18 mouse cellular contexts compared by ENCODE assay signal in genomic region chr16:85150902-85151301, GRCm38 (mm10). TPM values are rescaled to one million over a fixed set of nuclear protein-coding genes. Genes with fewer than 3 reads are reported as not detected.
DNase-seq lines count a peak whose midpoint lies in the region; ATAC-seq and TF ChIP-seq lines count a peak whose summit lies in the region.
"Had no signal": no experiment of that assay in that cellular context is flagged by ENCODE, and none has a peak within 500 bp of the region (broad histone marks: within the 10 kb centered on the region; RNA-seq: fewer than 3 reads in every experiment).

No protein-coding gene starts in this region.

- peak; percentile 30 to 41 for DNase-seq in cerebellum, adult 2 months
- DNase-seq in cerebellum, postnatal 36 days, result no peak
- DNase-seq in heart, adult 9 months (ENCODE audit: low spot score in 2 of 2), result no peak
- DNase-seq in liver, adult 2 months (ENCODE audit: extremely low read depth, low read depth, low spot score), result peak; percentile 31
- no peak for DNase-seq in liver, postnatal 0 days
- DNase-seq: cerebellum, adult 9-10 months; gastrocnemius, postnatal 25 days; layer of hippocampus, adult 9-11 months; lung, adult 18-20 months had no signal

- no peaks in the 10 kb centered on the region for H3K27me3 ChIP-seq in cerebellum, adult 2 months (ENCODE audit: control insufficient read depth, insufficient read depth, low read length)
- H3K27me3 ChIP-seq in heart, embryonic 12.5 days (replicated peaks), result no peaks in the 10 kb centered on the region
- no peaks in the 10 kb centered on the region for H3K27me3 ChIP-seq in liver, adult 2 months (ENCODE audit: control insufficient read depth, insufficient read depth, low read length)
- H3K27me3 ChIP-seq in liver, postnatal 0 days (ENCODE audit: insufficient read depth, low read length), result no peaks in the 10 kb centered on the region
- H3K27me3 ChIP-seq in hindbrain, embryonic 12.5 days, result no peaks in the 10 kb centered on the region
- H3K27me3 ChIP-seq: hindbrain, embryonic 15.5 days; megakaryocyte, embryonic 14.5 days; neural tube, embryonic 12.5 days had no signal

- TF ChIP-seq POLR2A in cerebellum, adult 2 months (IDR thresholded peaks at IDR 0.05; ENCODE audit: borderline replicate concordance, insufficient read depth, low read length), result no peak
- TF ChIP-seq POLR2A in liver, adult 2 months (IDR thresholded peaks at IDR 0.05; ENCODE audit: extremely low read depth, insufficient read depth, low read length), result no peak

- ATAC-seq in heart, embryonic 12.5 days (ENCODE audit: insufficient number of reproducible peaks, low FRiP score), result no peak
- ATAC-seq in liver, postnatal 0 days, result no peak
- ATAC-seq in hindbrain, embryonic 12.5 days (ENCODE audit: low FRiP score), result no peak
- ATAC-seq: intestine, postnatal 0 days; midbrain, embryonic 16.5 days had no signal

- peak overlapping the region; percentile 45; the same call in 1 of the 2 replicates for H3K9ac ChIP-seq in heart, embryonic 12.5 days
- H3K9ac ChIP-seq in liver, adult 2 months (ENCODE audit: low read depth, low read length), result no peak overlapping the region
- no peak overlapping the region for H3K9ac ChIP-seq in liver, postnatal 0 days (replicated peaks)
- no peak overlapping the region for H3K9ac ChIP-seq in hindbrain, embryonic 12.5 days
- H3K9ac ChIP-seq: hindbrain, embryonic 15.5 days; neural tube, embryonic 12.5 days had no signal

- no peaks in the 10 kb centered on the region for H3K36me3 ChIP-seq in heart, embryonic 12.5 days
- H3K36me3 ChIP-seq in liver, adult 2 months (ENCODE audit: control insufficient read depth, insufficient read depth, low read length), result no peaks in the 10 kb centered on the region
- no peaks in the 10 kb centered on the region for H3K36me3 ChIP-seq in liver, postnatal 0 days (replicated peaks; ENCODE audit: insufficient read depth, low read length)
- no peaks in the 10 kb centered on the region for H3K36me3 ChIP-seq in hindbrain, embryonic 12.5 days
- H3K36me3 ChIP-seq: hindbrain, embryonic 15.5 days had no signal

- H3K27ac ChIP-seq in cerebellum, adult 2 months (ENCODE audit: insufficient read depth, low read length), result peak overlapping the region; percentile 16; the same call in 1 of the 2 replicates
- peak overlapping the region; percentile 71 for H3K27ac ChIP-seq in heart, embryonic 12.5 days (ENCODE audit: poor library complexity, severe bottlenecking)
- H3K27ac ChIP-seq in liver, adult 2 months (replicated peaks; ENCODE audit: insufficient read depth, low read depth, low read length), result no peak overlapping the region
- no peak overlapping the region for H3K27ac ChIP-seq in liver, postnatal 0 days (ENCODE audit: low read depth)
- peak overlapping the region; percentile 55; the same call in 1 of the 2 replicates for H3K27ac ChIP-seq in brown adipose tissue, adult 24 weeks (replicated peaks; ENCODE audit: low read depth, low read length)
- no peak overlapping the region for H3K27ac ChIP-seq in hindbrain, embryonic 12.5 days
- H3K27ac ChIP-seq: hindbrain, embryonic 15.5 days; neural tube, embryonic 12.5 days had no signal

- WGBS in cerebellum, adult 2 months, result 9% methylated on average over 9 of the region's 9 CpGs
- WGBS in heart, embryonic 12.5 days, result 21% methylated on average over 9 of the region's 9 CpGs
- WGBS in liver, adult 2 months, result 68% methylated on average over 9 of the region's 9 CpGs
- whole genome bisulfite sequencing in liver, postnatal 0 days (ENCODE audit: insufficient replicate concordance), result 60% methylated on average over 9 of the region's 9 CpGs
- 50% methylated on average over 9 of the region's 9 CpGs for WGBS in hindbrain, embryonic 12.5 days

- TF ChIP-seq CTCF in cerebellum, adult 2 months (IDR thresholded peaks at IDR 0.05; ENCODE audit: borderline replicate concordance, insufficient read depth, low read depth, low read length), result no peak
- TF ChIP-seq CTCF in liver, adult 2 months (IDR thresholded peaks at IDR 0.05; ENCODE audit: low read depth, low read length), result no peak
- no peak for TF ChIP-seq CTCF in liver, postnatal 0 days (IDR thresholded peaks at IDR 0.05; ENCODE audit: low read depth)

- peaks cover 28% of the 10 kb centered on the region for H3K4me1 ChIP-seq in cerebellum, adult 2 months (ENCODE audit: control insufficient read depth, insufficient read depth, low read length)
- peaks cover 60% of the 10 kb centered on the region for H3K4me1 ChIP-seq in heart, embryonic 12.5 days (replicated peaks)
- peaks cover 6% of the 10 kb centered on the region for H3K4me1 ChIP-seq in liver, adult 2 months (ENCODE audit: control insufficient read depth, insufficient read depth, low read length)
- H3K4me1 ChIP-seq in liver, postnatal 0 days (ENCODE audit: insufficient read depth), result peaks cover 16% of the 10 kb centered on the region; the same call in 1 of the 2 replicates
- peaks cover 32% of the 10 kb centered on the region for H3K4me1 ChIP-seq in brown adipose tissue, adult 24 weeks (ENCODE audit: control insufficient read depth, insufficient read depth, insufficient read length, low read length)
- H3K4me1 ChIP-seq in hindbrain, embryonic 12.5 days, result peaks cover 15% of the 10 kb centered on the region
- H3K4me1 ChIP-seq: megakaryocyte, embryonic 14.5 days had no signal

- H3K9me3 ChIP-seq in heart, embryonic 12.5 days (replicated peaks), result no peaks in the 10 kb centered on the region
- no peaks in the 10 kb centered on the region for H3K9me3 ChIP-seq in liver, postnatal 0 days (ENCODE audit: low read length)
- no peaks in the 10 kb centered on the region for H3K9me3 ChIP-seq in hindbrain, embryonic 12.5 days (replicated peaks)
- H3K9me3 ChIP-seq: embryonic facial prominence, embryonic 10.5 days; hindbrain, embryonic 15.5 days; neural tube, embryonic 12.5 days had no signal

- peaks cover 5% of the 10 kb centered on the region; the same call in 1 of the 2 replicates for H3K79me2 ChIP-seq in liver, adult 2 months (ENCODE audit: control insufficient read depth, insufficient read depth, low read length)

- H3K4me3 ChIP-seq in cerebellum, adult 2 months (replicated peaks; ENCODE audit: insufficient read depth, low read depth, low read length), result no peak overlapping the region
- H3K4me3 ChIP-seq in heart, embryonic 12.5 days, result no peak overlapping the region
- H3K4me3 ChIP-seq in liver, adult 2 months (ENCODE audit: insufficient read depth, low read depth, low read length), result no peak overlapping the region
- H3K4me3 ChIP-seq in liver, postnatal 0 days (ENCODE audit: low read depth, low read length), result no peak overlapping the region
- H3K4me3 ChIP-seq in brown adipose tissue, adult 24 weeks (ENCODE audit: insufficient read depth, low read depth, low read length), result no peak overlapping the region
- no peak overlapping the region for H3K4me3 ChIP-seq in hindbrain, embryonic 12.5 days
- H3K4me3 ChIP-seq: embryonic facial prominence, embryonic 10.5 days; hindbrain, embryonic 15.5 days; megakaryocyte, embryonic 14.5 days; neural tube, embryonic 12.5 days had no signal

- H3K4me2 ChIP-seq in heart, embryonic 12.5 days, result peak overlapping the region; percentile 51
- no peak overlapping the region for H3K4me2 ChIP-seq in liver, postnatal 0 days (ENCODE audit: low read depth, low read length)
- no peak overlapping the region for H3K4me2 ChIP-seq in hindbrain, embryonic 12.5 days (replicated peaks)
- H3K4me2 ChIP-seq: hindbrain, embryonic 15.5 days; neural tube, embryonic 12.5 days had no signal

- no peak for TF ChIP-seq EP300 in liver, postnatal 0 days (IDR thresholded peaks at IDR 0.05; ENCODE audit: low read depth)

RNA-seq across cellular contexts. Expression of gene App, which starts 22.7 kb away (rescaled TPM):
- polyA plus RNA-seq in cerebellum, adult 2 months (2012; rRNA removed), result 1,076 and 1,150 TPM in 2 replicates
- 202 and 216 TPM in 2 replicates for polyA plus RNA-seq in heart, embryonic 12.5 days (2016; fragmentation: Nextera tagmentation; extraction: Ambion mirVana)
- total RNA-seq in liver, adult 2 months (2014; rRNA removed), result 29.9 and 40.0 TPM in 2 replicates
- 27.1 and 28.9 TPM in 2 replicates for polyA plus RNA-seq in liver, adult 2 months (2012; rRNA removed)
- polyA plus RNA-seq in liver, postnatal 0 days (2015; fragmentation: Nextera tagmentation; extraction: Ambion mirVana), result 29.0 and 31.3 TPM in 2 replicates
- 71.4 and 80.5 TPM in 2 replicates for polyA plus RNA-seq in brown adipose tissue, adult 24 weeks (2012; ENCODE audit: insufficient read depth, insufficient read length, missing spikeins)
- polyA plus RNA-seq in hindbrain, embryonic 12.5 days (2016; fragmentation: Nextera tagmentation; extraction: Ambion mirVana), result 313 and 317 TPM in 2 replicates

Comparison
In these comparisons a context has a peak if more than half of its experiments do, and no peak if none do; other contexts are left out.
1. DNase-seq: peak in cerebellum, adult 2 months (2 of 2) and liver, adult 2 months (single experiment); none in cerebellum, postnatal 36 days (0 of 2), heart, adult 9 months (0 of 2) and liver, postnatal 0 days (single experiment).
2. H3K27ac ChIP-seq: peak in cerebellum, adult 2 months (single experiment), heart, embryonic 12.5 days (single experiment) and brown adipose tissue, adult 24 weeks (single experiment); none in liver, adult 2 months (single experiment), liver, postnatal 0 days (single experiment) and hindbrain, embryonic 12.5 days (single experiment).